Mouse (Mus musculus): ENCODE measurements around the gene Rftn2.
"Not testable (repeated sequence)": the region's sequence is repeated elsewhere in the genome, so short reads cannot be mapped to it uniquely, and the experiment has no call there.

The Rftn2 gene

DNA sequence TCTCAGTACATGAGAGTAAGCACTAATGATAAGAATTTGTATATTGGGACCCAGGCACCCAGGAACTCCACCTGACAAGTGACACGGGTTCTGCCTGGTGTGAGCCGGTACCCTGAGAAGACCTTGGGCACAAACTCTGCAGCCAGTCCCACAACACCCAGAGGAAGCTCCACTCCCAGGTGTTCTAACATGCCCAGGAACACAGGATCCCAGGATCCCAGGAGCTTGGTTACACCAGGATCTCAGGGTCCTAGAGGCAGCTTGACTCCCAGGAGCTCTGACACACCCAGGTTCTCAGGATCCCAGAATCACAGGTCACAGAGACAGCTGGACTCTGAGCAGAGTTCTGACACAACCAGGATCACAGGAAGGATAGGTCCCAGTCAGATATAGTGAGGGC lies 102.4 kb downstream of the Rftn2 start:
- DNase-seq (ENCODE audit: low spot score in 2 of 2) = not testable (repeated sequence)

DNA sequence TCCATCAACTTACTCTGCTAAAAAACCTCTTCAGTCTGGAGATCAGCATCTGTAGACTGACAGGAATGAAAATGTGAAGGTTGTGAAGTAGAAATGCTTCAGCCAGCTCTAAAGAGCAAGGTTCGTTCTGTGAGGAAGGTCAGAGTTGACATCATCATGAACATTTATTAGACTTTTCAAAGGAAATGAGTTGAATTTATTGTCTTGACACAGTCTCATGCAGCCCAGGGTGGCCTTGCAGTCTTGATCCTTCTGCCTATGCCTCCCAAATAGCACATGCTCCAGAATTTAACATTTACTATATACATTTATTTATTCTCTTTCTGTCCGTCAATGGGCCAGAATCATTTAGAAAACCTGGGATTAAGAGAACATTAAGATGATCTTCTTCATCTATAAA lies 103.0 kb downstream of the Rftn2 start:
- no peak for DNase-seq (ENCODE audit: low spot score in 2 of 2)

DNA sequence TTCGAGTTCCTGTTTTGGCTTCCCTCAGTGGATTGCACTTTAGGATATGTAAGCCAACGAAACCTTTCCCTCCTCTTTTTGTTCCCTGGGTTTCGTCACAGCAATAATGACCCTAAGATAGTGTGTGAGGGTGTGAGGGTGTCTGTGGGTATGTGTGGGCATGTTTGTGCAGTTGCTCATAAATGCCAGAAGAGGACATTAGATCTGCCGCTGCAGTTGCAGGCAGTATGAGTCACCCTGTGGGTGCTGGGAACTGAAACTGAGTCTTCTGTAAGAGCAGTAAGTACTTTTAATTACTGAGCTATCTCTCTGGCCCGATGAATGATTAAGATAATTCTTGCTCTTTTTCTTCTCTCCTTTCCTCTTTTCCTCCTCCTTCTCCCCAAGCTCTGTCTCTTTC lies 103.5 kb downstream of the Rftn2 start:
- DNase-seq (ENCODE audit: low spot score in 2 of 2) = no peak
